Mouse (Mus musculus): ENCODE results near the gene Celsr1. TPM values are rescaled to one million over a fixed set of nuclear protein-coding genes. Genes with fewer than 3 reads are reported as not detected.

The Celsr1 gene
- polyA plus RNA-seq, 1 experiment, result 40.0 TPM

- Histone ChIP-seq H3K4me3 (ENCODE audit: control insufficient read depth, insufficient read depth, low read length) (no peak overlapping the region), H3K27me3 (ENCODE audit: control insufficient read depth, insufficient read depth, low read length) (no peaks in the 10 kb centered on the region), H3K27ac (ENCODE audit: control insufficient read depth, insufficient read depth, low read length) (no peak overlapping the region), H3K4me1 (replicated peaks; ENCODE audit: control insufficient read depth, insufficient read depth, low read length) (peaks cover 30% of the 10 kb centered on the region), H3K36me3 (ENCODE audit: control insufficient read depth, insufficient read depth, low read length) (no peaks in the 10 kb centered on the region)
- no peak for DNase-seq
- 30% methylated on average over 9 of the region's 9 CpGs for WGBS
- TF ChIP-seq CTCF (IDR thresholded peaks at IDR 0.05; ENCODE audit: borderline replicate concordance, control insufficient read depth, extremely low read depth, insufficient read depth, low read length, poor library complexity) (no peak), POLR2A (IDR thresholded peaks at IDR 0.05; ENCODE audit: control insufficient read depth, extremely low read depth, insufficient read depth, low read length, poor library complexity) (no peak)
These were observed 56.5 kb downstream of the Celsr1 start for GRCm38 (mm10) chr15:85977086-85977485.

DNA sequence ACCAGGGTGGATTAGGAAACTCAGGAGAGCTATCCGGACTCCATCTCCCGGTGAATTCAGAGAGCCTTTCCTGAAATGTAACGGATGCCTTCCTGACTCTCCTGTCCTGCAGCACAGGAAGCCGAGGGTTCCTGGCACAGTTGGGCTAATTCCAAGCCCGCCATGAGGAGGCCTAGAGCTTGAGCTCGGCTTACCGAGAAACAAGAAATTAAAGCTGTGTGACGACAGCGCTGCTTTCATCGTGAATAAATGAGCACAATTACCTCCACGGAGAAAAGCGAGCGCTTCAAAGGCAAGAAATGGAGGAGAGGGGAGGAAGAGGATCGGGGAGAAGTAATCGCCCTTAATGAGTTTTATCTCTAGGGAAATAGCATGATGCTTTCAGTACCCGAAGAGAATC lies 57.8 kb downstream of the Celsr1 start:
- TF ChIP-seq POLR2A (IDR thresholded peaks at IDR 0.05; ENCODE audit: control insufficient read depth, extremely low read depth, insufficient read depth, low read length, poor library complexity) (no peak), CTCF (IDR thresholded peaks at IDR 0.05; ENCODE audit: borderline replicate concordance, control insufficient read depth, extremely low read depth, insufficient read depth, low read length, poor library complexity) (no peak)
- Histone ChIP-seq H3K4me1 (replicated peaks; ENCODE audit: control insufficient read depth, insufficient read depth, low read length) (peaks cover 22% of the 10 kb centered on the region), H3K4me3 (ENCODE audit: control insufficient read depth, insufficient read depth, low read length) (no peak overlapping the region), H3K27me3 (ENCODE audit: control insufficient read depth, insufficient read depth, low read length) (no peaks in the 10 kb centered on the region), H3K27ac (ENCODE audit: control insufficient read depth, insufficient read depth, low read length) (no peak overlapping the region), H3K36me3 (ENCODE audit: control insufficient read depth, insufficient read depth, low read length) (no peaks in the 10 kb centered on the region)
- no peak for DNase-seq
- 88% methylated on average over 16 of the region's 16 CpGs for WGBS

- Histone ChIP-seq H3K4me3 (ENCODE audit: control insufficient read depth, insufficient read depth, low read length) (no peak overlapping the region), H3K4me1 (replicated peaks; ENCODE audit: control insufficient read depth, insufficient read depth, low read length) (peaks cover 25% of the 10 kb centered on the region), H3K27ac (ENCODE audit: control insufficient read depth, insufficient read depth, low read length) (no peak overlapping the region), H3K36me3 (ENCODE audit: control insufficient read depth, insufficient read depth, low read length) (no peaks in the 10 kb centered on the region), H3K27me3 (ENCODE audit: control insufficient read depth, insufficient read depth, low read length) (no peaks in the 10 kb centered on the region)
- DNase-seq, result no peak
- WGBS, result 97% methylated on average over 5 of the region's 5 CpGs
- no peak for TF ChIP-seq POLR2A (IDR thresholded peaks at IDR 0.05; ENCODE audit: control insufficient read depth, extremely low read depth, insufficient read depth, low read length, poor library complexity)
- no peak for TF ChIP-seq CTCF (IDR thresholded peaks at IDR 0.05; ENCODE audit: borderline replicate concordance, control insufficient read depth, extremely low read depth, insufficient read depth, low read length, poor library complexity)
These were observed 62.0 kb downstream of the Celsr1 start for GRCm38 (mm10) chr15:85971596-85971995.

- no peak overlapping the region for H3K4me3 ChIP-seq (ENCODE audit: control insufficient read depth, insufficient read depth, low read length)
These were observed 63.1 kb downstream of the Celsr1 start for GRCm38 (mm10) chr15:85970441-85970840.

DNA sequence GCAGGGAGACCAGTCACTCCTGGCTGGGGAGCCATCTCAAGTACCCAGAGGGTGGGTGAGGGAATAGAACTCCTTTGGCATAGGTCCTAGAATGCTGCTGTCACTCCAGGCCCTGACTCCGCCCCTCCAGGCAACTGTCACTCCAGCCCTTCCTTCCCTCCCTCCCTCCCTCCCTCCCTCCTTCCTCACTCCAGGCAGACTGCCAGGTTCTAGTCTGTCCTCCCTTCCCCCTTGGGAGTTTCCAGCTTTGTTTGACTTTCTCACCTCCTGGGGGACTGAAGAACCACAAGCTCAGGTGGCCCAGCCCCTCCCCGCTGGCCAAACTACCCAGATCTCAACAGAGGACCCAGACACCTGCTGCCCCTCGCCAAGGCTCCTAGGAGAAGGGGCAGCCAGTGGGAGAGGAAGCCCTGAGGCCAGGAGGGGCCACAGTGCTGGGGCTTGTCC lies 63.8 kb downstream of the Celsr1 start:
- H3K36me3 ChIP-seq (ENCODE audit: control insufficient read depth, insufficient read depth, low read length), result no peaks in the 10 kb centered on the region
- no peak for DNase-seq
- WGBS, result 44% methylated on average over 3 of the region's 3 CpGs
- no peak for TF ChIP-seq CTCF (IDR thresholded peaks at IDR 0.05; ENCODE audit: borderline replicate concordance, control insufficient read depth, extremely low read depth, insufficient read depth, low read length, poor library complexity)
- H3K4me3 ChIP-seq (ENCODE audit: control insufficient read depth, insufficient read depth, low read length), result no peak overlapping the region
- peaks cover 17% of the 10 kb centered on the region; the same call in 1 of the 2 replicates for H3K4me1 ChIP-seq (replicated peaks; ENCODE audit: control insufficient read depth, insufficient read depth, low read length)
- H3K27me3 ChIP-seq (ENCODE audit: control insufficient read depth, insufficient read depth, low read length), result no peaks in the 10 kb centered on the region
- H3K27ac ChIP-seq (ENCODE audit: control insufficient read depth, insufficient read depth, low read length), result no peak overlapping the region

More at GRCm38 (mm10) chr15:85970441-85970840, 63.1 kb downstream of the Celsr1 start:
- WGBS, result 60% methylated on average over 8 of the region's 8 CpGs
- H3K4me1 ChIP-seq (replicated peaks; ENCODE audit: control insufficient read depth, insufficient read depth, low read length), result peaks cover 17% of the 10 kb centered on the region; the same call in 1 of the 2 replicates
- no peak overlapping the region for H3K27ac ChIP-seq (ENCODE audit: control insufficient read depth, insufficient read depth, low read length)
- no peak for DNase-seq
- no peaks in the 10 kb centered on the region for H3K36me3 ChIP-seq (ENCODE audit: control insufficient read depth, insufficient read depth, low read length)
- H3K27me3 ChIP-seq (ENCODE audit: control insufficient read depth, insufficient read depth, low read length), result no peaks in the 10 kb centered on the region
- TF ChIP-seq CTCF (IDR thresholded peaks at IDR 0.05; ENCODE audit: borderline replicate concordance, control insufficient read depth, extremely low read depth, insufficient read depth, low read length, poor library complexity) (no peak), POLR2A (IDR thresholded peaks at IDR 0.05; ENCODE audit: control insufficient read depth, extremely low read depth, insufficient read depth, low read length, poor library complexity) (no peak)

GRCm38 (mm10) chr15:85969291-85969690 lies 64.3 kb downstream of the Celsr1 start:
- H3K36me3 ChIP-seq (ENCODE audit: control insufficient read depth, insufficient read depth, low read length), result no peaks in the 10 kb centered on the region
- DNase-seq, result no peak
- no peaks in the 10 kb centered on the region for H3K27me3 ChIP-seq (ENCODE audit: control insufficient read depth, insufficient read depth, low read length)
- H3K4me1 ChIP-seq (replicated peaks; ENCODE audit: control insufficient read depth, insufficient read depth, low read length), result peaks cover 17% of the 10 kb centered on the region; the same call in 1 of the 2 replicates
- H3K4me3 ChIP-seq (ENCODE audit: control insufficient read depth, insufficient read depth, low read length), result no peak overlapping the region
- no peak overlapping the region for H3K27ac ChIP-seq (ENCODE audit: control insufficient read depth, insufficient read depth, low read length)
- WGBS, result 90% methylated on average over 7 of the region's 7 CpGs
- no peak for TF ChIP-seq POLR2A (IDR thresholded peaks at IDR 0.05; ENCODE audit: control insufficient read depth, extremely low read depth, insufficient read depth, low read length, poor library complexity)
- no peak for TF ChIP-seq CTCF (IDR thresholded peaks at IDR 0.05; ENCODE audit: borderline replicate concordance, control insufficient read depth, extremely low read depth, insufficient read depth, low read length, poor library complexity)

DNA sequence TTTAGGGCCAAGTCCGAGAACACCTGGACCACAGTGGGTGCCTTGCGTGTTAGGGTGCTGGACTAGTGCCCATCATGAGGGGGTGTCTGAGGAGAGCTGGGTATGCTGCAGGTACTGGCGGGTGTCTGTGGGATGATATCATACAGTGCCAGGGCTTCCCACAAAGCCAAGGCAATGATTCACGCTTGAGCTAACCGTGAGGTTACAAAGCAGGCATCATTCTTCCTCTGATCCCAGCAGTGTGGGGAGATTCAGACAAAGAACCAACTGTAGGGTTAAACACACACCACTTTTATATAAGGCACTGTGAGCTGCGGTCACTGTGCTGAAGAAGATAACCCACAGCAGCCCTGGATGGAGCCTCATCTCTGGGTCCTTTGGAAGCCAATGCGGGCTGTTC lies 67.5 kb downstream of the Celsr1 start:
- no peak for DNase-seq
- Histone ChIP-seq H3K27ac (ENCODE audit: control insufficient read depth, insufficient read depth, low read length) (no peak overlapping the region), H3K4me1 (replicated peaks; ENCODE audit: control insufficient read depth, insufficient read depth, low read length) (peaks cover 24% of the 10 kb centered on the region), H3K4me3 (ENCODE audit: control insufficient read depth, insufficient read depth, low read length) (no peak overlapping the region), H3K36me3 (ENCODE audit: control insufficient read depth, insufficient read depth, low read length) (no peaks in the 10 kb centered on the region), H3K27me3 (ENCODE audit: control insufficient read depth, insufficient read depth, low read length) (no peaks in the 10 kb centered on the region)
- WGBS, result 94% methylated on average over 7 of the region's 7 CpGs
- TF ChIP-seq POLR2A (IDR thresholded peaks at IDR 0.05; ENCODE audit: control insufficient read depth, extremely low read depth, insufficient read depth, low read length, poor library complexity) (no peak), CTCF (IDR thresholded peaks at IDR 0.05; ENCODE audit: borderline replicate concordance, control insufficient read depth, extremely low read depth, insufficient read depth, low read length, poor library complexity) (no peak)
